Mouse (Mus musculus): ENCODE results near the gene Grid2.

The Grid2 gene

DNA sequence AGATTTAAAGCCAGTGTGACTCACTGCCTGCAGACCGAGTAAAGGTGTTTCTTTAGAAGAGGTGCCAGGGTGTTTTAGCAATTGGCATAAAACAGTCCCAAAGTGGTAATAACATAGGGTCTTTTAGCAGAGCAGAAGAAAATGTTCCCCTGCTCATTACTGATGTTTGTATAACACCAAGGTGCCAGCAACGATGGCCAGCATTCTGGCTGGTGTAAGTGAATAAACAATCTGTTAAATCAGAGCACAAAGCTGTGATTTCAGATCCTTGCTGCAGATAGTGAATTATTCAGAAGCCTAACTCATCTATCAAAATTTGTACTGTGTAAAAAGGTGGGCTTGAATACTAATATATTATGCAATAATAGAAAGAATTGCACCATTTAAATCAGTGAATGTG is 353.9 kb downstream of the Grid2 start:
- DNase-seq (ENCODE audit: low read depth, low spot score): no peak

DNA sequence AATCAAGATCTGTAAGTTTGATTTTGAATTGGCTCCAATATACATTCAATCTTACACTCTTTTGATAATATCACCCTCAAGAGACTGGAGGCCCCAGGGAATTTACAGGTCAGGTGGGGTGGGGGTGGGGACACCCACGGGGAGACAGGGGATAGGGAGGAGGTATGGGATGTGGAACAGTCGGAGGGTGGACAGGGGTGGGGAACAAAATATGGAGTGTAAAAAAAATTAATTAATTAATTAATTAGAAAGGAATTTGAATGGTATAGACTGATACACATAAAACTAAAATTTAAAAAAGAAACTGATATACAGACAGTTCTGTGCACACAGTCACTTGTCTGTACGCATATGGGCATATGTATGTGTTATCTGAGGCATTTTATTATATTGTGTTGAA is 380.3 kb downstream of the Grid2 start:
- no peak for DNase-seq (ENCODE audit: low read depth, low spot score)

DNA sequence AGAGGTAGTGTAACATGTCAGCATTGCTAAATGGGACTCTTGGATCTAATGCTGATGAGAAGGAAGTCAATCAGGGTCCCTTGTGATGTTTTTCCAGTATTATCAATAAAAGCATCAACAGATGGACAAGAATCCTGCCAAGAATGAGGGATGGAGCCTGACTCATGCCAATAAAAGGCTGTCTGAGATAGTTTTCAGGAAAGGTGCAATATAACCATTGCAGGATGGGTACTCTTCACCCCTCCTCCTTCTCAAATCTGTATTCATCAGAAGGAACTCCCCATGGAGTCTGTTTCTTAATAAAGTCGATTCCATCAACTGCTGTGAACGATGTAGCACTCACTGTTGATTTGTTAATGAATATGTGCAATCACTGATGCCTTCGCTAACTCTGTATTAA is 403.7 kb downstream of the Grid2 start:
- no peak for DNase-seq (ENCODE audit: low read depth, low spot score)

DNA sequence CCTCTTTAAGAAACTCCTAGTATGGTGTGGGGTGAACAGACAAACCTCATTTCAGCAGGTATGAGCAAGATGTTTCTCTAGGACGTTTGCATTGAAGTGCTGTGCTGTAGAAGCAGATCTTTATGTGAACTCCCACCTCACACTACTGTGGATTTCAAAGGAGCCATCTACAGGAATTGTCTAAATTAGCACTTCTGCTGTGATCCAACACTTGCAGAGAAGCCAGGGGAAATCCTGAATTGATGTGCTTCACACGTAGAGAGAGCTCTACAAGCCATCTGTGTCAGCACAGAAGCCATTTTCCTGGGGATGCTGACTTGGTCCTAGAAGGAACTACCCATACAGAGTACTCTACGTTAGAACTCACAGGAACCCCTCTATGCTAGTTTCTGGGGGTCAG is 430.0 kb downstream of the Grid2 start:
- DNase-seq (ENCODE audit: low read depth, low spot score): no peak

DNA sequence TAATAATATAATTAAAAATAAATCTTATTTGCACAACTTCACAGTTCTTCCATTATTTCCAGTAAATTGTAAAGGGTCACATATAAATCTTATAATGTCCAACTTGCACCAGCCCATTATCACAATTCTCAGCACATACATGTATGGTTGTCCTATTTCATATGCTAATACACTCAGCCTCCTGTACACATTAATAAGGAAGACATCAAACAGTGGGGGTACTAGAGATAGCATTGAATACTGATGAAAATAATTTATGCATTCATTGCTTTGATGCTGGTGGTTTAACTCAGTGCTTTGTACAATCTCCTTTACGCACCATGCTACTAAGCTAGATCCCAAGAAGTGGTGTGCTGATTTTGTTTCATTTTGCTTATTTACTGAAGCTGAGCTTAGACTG is 446.0 kb downstream of the Grid2 start:
- no peak for DNase-seq (ENCODE audit: low read depth, low spot score)

DNA sequence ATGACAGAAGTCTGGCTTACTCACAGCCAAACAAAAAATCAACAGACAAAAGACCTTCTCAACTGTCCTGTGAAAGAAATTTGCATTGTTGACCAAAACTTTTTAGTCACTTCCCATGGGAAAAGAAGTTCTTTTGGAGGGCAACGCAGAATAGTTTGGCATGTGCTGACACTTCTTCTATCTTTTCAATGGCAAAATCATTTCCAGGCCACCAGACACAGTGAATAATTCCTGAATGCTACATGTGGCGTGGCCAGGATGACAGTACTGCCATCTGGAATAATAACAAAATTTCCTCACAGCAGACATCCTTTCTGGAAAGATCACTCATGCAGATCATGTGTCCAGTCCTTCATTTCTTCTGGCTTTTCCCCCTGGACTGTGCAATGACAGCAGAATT is 478.1 kb downstream of the Grid2 start:
- no peak for DNase-seq (ENCODE audit: low read depth, low spot score)

DNA sequence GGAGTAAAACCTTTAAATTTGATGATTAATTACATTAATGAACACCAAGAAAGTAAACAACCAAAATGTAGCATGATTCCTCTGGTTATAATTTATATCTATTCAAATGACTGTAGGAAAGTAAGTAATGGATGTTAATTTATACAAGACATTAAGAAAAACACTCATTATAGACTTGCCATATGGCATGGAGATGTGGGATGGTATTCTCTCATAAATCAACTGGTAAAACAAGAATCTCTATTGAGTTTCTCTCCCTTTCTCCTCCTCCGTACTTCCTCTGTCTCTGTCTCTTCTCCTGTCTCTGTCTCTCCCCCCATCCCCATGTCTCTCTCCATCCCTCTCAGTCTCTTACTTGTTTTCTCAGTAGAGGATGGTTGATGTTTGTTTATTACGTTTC is 506.9 kb downstream of the Grid2 start:
- DNase-seq (ENCODE audit: low read depth, low spot score): no peak

DNA sequence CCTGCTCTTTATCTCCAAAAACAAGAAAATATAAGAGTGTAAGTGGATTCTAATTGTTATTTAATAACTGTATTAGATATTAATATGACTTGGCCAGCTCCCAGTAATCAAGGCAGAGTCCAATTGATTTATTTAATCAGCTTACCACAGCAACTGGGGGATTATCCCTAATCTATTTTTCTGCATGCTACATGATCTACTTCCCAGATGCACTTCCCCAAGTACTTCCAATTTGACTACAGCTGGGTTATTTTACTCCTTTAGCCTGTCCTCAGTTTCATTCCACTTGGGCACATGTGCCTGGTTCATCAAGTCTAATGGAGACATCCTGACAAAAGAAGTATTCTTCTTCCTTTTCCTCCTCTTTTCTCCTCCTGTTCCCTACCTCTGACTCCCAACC is 539.0 kb downstream of the Grid2 start:
- no peak for DNase-seq (ENCODE audit: low read depth, low spot score)

DNA sequence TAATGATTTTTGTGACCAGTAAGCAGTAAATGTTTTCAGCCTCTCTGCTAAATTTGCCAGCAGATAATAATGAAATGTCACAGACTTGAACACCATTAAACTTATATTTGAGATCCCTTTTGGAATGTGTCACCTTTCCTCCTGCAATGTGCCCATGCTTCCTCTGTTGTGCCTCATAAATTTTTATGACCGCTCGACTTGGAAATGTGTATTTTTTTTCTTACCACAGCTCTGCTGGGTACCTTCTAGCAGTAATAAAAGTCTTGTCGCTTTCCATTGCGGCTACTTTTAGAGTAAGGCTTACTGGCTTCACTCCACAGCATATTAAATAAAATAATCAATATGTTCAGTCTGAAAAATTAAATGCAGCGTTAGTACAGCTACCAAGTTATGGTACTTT is 564.6 kb downstream of the Grid2 start:
- no peak for DNase-seq (ENCODE audit: low read depth, low spot score)

DNA sequence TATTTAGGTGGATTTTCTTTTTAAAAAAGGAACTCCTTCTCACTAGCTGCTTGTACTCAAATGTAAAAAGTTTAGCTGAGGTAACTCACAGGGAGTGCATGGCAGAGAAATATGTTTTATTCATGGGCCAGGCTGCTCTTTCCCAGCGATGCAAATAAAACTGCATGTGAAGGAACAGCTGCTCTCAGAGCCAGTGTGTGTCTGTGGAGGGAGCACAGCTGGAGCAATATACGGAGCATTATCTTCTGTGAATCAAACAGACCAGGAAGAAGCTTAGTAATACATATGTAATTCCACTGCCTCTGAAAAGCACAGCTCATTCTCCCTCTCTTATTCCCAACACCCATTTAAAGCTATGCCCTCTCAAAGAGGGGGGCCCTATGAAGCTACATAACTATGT is 607.0 kb downstream of the Grid2 start:
- no peak for DNase-seq (ENCODE audit: low read depth, low spot score)

DNA sequence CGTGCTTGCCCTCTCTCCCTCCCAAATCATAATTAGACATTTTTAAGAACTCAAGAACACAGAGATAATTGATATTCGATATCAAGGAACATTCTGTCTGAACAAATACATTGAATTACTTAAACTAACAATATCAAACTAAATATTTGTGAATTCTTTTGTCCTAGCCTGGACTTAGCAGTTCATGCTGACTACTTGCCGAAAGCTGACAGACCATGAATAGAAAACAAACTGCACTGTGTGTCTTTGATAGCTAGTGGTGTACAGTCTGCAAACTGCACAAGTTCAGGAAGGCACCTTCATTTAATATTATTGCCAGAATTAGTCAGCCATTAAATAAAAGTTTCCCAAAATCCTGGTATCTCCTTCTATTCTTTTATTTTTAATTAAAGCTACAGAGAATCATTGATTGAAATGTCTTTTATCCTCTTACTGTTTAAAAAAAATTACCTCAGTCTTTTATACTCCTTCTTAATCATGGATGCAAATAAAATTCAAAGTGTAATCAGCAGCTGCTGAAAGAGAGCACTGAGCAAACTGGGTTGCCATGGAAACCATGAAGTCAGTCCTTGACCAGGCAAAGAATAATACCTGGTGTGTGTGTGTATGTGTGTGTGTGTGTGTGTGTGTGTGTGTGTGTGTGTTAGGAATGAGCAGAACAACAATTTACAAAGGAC is 621.5 kb downstream of the Grid2 start:
- no peak for DNase-seq (ENCODE audit: low read depth, low spot score)

DNA sequence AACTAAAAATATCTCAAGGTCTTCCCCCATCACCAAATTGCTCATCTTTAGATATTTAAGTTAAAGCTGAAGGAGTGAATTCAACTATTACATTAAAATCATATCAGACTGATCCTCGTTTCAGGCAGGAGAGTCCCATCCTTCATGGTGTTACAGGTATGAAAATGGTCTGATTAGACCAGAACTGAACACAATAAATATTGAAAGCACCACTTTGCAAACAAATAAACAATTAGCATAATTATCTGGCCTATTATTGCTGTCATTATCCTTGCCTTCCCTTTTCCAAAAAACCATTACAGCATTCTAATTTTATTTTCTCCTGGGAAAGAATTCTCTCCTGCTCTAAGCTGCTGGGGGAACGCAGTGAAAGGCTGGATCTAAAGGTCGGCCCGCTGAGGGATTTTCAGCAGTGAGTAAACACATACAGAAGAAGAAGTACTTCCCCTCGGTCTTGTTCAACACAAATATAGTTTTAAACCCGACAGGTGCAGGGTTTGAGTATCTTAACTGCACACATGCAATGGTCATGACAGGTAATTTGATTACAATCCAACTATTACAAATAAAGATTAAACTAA is 622.2 kb downstream of the Grid2 start:
- no peak for DNase-seq (ENCODE audit: low read depth, low spot score)

DNA sequence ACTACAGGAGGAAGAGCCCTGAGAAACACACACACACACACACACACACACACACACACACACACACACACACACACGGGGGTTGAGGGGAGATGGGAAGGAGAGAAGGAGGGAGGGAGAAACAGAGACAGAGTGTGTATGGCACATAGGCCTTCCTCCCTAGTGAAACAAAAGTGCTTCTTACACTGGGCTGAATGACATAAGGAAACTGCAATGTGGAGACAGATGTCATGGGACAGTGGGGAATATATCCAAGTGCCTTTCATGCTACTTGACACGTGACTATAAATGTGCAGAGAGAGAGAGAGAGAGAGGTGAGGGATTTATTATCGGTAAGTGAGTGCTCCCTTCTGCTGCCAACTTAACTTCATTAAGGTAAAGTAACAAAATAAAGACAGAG is 639.0 kb downstream of the Grid2 start:
- no peak for DNase-seq (ENCODE audit: low read depth, low spot score)

DNA sequence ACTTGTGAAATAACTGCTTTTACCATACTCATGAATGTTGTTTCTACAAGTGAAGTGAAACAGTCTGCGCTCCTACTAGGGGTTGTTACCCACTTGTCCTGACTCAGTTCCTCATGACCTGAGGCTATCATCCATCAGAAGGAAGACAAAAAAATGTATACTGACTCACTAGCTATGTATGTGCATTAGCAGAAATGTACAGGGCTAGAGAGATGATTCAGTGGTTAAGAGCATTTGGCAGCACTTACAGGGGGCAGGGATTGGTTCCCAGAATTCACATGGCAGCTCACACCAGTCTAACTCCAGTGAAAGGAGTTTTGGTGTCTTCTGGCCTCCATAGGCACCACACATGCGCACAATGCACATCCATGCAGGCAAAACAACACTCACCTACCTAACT is 642.5 kb downstream of the Grid2 start:
- no peak for DNase-seq (ENCODE audit: low read depth, low spot score)

DNA sequence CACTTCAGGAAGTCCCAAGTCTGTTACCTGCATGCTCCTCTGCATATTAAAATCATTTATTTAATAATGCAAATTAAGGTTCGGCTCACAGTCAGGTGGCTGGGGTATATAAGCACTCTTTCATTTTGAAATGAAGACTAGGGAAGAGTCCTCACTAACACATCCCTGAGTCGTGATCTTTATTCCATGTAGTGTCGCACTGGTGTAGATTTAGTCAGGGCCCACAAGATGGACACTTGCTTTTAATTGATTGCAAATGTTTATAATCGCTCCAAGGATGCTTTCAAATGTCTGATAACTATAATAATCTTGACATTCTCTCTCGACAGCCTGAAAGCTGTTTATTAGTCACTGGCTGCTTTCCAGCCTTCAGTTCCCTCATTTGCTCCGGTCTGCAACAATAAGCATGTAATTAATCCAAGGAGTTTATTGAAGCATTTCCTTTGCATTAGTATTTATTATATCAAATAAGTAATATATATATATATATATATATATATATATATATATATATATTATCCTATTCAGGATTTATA is 661.4 kb downstream of the Grid2 start:
- DNase-seq (ENCODE audit: low read depth, low spot score): no peak

DNA sequence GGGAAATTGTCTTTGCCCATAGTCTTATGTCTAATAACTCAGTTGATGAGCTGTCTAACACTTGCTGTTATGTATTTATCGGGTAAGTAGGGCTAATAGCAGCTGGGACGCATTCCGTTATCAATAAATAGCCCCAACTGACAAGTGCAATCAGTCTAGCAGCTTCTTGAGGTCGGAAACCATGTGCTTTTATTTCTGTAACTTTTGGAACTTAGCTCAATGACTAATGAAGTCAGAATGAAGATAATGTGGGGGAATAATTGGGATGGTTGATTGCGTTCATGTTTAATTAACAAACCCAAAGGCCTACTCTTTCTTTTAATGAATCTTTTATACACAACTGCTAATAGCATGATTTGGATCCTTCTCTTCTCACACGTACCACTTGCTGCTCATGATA is 666.3 kb downstream of the Grid2 start:
- no peak for DNase-seq (ENCODE audit: low read depth, low spot score)

DNA sequence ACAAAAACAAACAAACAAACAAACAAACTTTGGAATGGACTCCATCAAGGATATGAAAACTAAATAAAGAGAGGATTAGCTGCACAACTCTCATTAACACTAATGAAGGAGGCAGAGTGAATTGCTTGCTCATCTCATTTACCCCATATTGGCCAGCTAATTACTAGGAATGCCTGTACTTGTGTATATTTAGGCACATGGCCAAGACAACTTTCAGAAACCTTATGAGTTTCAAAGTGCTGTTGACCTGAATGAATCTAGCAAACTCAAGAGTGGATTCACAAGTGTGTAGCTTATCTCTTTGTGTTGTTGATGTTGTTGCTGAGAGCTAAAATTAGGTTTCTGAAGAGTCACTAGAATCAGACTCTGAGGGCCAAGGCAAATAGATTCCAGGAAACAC is 675.5 kb downstream of the Grid2 start:
- no peak for DNase-seq (ENCODE audit: low read depth, low spot score)

DNA sequence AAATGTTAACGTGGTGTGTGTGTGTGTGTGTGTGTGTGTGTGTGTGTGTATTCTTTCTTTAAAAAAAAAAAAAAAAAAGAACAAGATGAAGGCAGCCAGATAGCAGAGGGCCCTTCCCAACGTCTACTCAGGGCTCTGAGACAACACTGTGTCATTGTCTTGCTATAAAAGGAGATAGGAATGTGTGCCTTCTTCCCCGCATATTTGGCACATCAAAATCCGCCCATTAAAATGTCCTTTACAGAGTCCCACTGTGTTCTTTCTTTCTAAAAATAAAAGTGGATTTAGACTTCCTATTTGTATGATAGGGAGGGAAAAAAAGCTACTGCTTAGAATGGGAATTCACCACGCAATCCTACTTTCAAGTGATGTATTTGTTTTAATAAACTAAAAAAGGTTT is 691.0 kb downstream of the Grid2 start:
- DNase-seq (ENCODE audit: low read depth, low spot score): no peak

DNA sequence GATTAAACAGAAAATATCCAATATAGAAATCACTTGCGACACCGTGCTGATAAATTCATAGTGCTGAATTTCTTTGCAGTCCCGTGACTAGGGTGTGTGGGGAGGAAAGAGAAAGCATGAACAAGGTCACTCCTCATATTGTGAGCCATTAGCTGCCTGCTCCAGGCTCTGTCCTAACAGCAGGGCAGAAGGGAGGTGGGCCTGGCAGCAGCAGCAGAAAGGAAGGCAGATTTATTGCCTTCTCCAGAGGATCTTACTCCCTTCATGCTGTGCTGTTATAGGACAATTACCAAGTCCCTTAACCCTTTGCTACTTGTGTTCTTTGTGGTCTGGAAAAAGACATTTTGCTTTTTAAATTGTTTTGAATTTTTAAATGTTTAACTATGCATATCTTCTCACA is 708.1 kb downstream of the Grid2 start:
- DNase-seq (ENCODE audit: low read depth, low spot score): no peak

DNA sequence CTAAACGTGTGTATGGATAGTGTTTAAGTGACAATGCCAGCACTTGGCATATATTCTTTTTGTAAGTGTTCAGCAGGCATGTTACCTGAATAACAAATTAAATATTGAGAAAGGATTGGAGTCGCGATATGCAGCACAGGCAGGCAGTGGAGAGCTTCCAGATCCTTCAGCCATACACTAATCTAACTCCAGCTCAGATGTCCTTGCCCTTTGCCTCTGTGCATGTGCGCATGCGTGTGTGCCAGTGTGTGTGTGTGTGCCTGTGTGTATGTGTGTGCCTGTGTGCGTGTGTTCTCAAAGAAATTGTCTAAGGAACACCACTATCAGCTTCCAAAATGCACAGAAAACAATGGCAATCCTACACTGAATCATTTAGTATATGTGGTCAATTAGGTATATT is 708.6 kb downstream of the Grid2 start:
- no peak for DNase-seq (ENCODE audit: low read depth, low spot score)

DNA sequence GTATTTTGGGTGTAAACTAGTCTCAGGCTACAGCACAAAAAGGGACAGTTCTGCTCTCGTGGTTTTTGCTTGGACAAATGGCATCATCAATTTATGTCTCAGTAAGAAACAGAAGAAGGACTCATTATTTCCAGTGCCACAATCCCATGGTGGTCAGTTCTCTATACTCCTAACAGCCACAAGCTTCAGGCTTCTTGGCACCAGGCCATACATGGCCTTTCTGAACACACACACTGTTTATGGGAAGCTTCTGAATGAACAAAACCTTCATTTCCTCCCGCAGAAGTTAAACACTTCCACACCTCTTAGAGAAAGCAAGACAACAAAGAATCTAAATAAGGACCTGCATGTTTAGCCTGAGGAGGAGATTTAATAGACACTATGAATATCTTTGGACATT is 709.1 kb downstream of the Grid2 start:
- DNase-seq (ENCODE audit: low read depth, low spot score): no peak

DNA sequence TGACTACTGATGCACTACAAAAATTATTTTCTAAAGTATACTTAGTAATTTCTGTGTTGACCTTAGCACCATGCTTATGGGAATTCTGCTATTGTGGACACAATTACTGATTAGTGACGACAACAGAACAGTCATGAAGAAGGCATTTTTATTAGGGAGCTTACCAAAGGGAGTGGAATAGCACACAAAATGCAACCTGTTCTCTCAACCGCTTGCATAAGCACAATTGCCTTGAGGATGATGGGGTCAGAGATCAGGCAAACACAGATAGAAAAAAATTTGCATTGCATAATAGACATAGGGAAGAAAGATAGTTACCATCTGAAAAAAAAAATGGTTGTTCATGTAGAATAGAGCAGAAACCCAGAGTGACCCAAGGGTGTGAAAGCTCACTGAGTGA is 790.4 kb downstream of the Grid2 start:
- no peak for DNase-seq (ENCODE audit: low read depth, low spot score)

DNA sequence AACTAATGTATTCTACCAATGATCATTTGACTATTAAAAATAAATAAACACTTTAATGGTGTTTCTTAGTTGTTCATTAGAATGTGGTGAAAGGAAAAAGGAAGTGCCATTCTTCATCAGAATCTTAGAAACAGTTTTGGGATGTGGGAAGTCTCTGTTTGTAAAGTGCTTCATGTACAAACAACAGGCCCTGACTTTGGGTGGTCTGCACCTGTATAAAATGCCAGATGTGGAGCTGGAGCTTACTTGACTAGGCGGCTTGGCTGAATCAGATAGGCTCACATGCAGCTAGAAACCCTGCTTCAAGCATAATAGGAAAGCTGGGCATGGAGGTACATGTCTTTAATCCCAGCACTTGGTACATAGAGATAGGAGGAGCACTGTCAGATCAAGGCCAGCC is 791.1 kb downstream of the Grid2 start:
- no peak for DNase-seq (ENCODE audit: low read depth, low spot score)

DNA sequence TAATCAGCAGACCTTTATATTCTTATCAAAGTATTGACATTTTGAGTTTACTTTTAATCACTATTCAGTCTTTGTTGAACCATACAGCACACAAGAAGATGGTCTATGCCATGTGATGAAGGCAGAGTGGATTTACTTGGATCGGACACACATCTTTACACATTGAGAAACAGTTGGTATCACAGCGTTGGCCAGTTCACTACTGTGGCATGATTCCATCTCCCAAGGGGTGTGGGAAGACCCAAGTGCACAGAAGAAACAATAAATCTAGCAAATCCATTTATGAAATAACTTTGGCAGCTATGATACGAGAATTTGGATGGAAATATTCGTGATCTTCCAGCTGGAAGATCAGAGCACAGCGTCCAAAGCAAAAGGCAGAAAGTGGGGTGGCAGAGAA is 792.3 kb downstream of the Grid2 start:
- no peak for DNase-seq (ENCODE audit: low read depth, low spot score)

Measured in ES-CJ7 (cell line).